Mouse (Mus musculus): ENCODE measurements at regions not wholly inside any gene's neighbourhood (a gene's known extent, or its start where the extent isn't known, plus 50 kb on each side); places are given as distances from the start of the nearest gene placed in this dataset.
"Not testable (repeated sequence)": the region's sequence is repeated elsewhere in the genome, so short reads cannot be mapped to it uniquely, and the experiment has no call there.

GRCm38 (mm10) chr13:89375526-89376474 lies 163.8 kb upstream of the Hapln1 start:
- no peak overlapping the region for H3K27ac ChIP-seq (ENCODE audit: insufficient read depth, low read depth, low read length, poor library complexity, severe bottlenecking)
- no peaks in the 10 kb centered on the region for H3K36me3 ChIP-seq (ENCODE audit: control insufficient read depth, insufficient read depth, low read length, poor library complexity, severe bottlenecking)
- no peaks in the 10 kb centered on the region for H3K4me1 ChIP-seq (ENCODE audit: control insufficient read depth in 2 of 2, insufficient read depth in 2 of 2, low read length in 2 of 2, poor library complexity in 1 of 2)
- H3K9ac ChIP-seq (ENCODE audit: insufficient read depth, low read depth, low read length, poor library complexity, severe bottlenecking), result no peak overlapping the region
- no peak overlapping the region for H3K4me3 ChIP-seq (ENCODE audit: insufficient read depth in 1 of 2, low read depth in 1 of 2, low read length in 2 of 2, poor library complexity in 1 of 2, severe bottlenecking in 1 of 2)
- H3K9me3 ChIP-seq (ENCODE audit: control insufficient read depth, insufficient read depth, low read depth, low read length), result no peaks in the 10 kb centered on the region
- DNase-seq (ENCODE audit: low read depth, low spot score), result no peak
- TF ChIP-seq ZC3H11A (IDR thresholded peaks at IDR 0.05; ENCODE audit: borderline replicate concordance, low read depth, low read length) (no peak), MAFK (IDR thresholded peaks at IDR 0.05; ENCODE audit: insufficient read depth, low read depth, low read length) (no peak), HCFC1 (IDR thresholded peaks at IDR 0.05; ENCODE audit: borderline replicate concordance, insufficient read depth, low read length) (no peak), ZNF384 (IDR thresholded peaks at IDR 0.05; ENCODE audit: low read depth, low read length) (no peak), CHD2 (IDR thresholded peaks at IDR 0.05; ENCODE audit: low read depth, low read length) (no peak)
- in situ Hi-C loops (cut with MboI; ENCODE audit: low sequenced_read_pairs in 2 of 2, unreplicated experiment in 2 of 2), result no loop called here

- no peak for TF ChIP-seq CHD2 (IDR thresholded peaks at IDR 0.05; ENCODE audit: low read depth, low read length)
Measured at GRCm38 (mm10) chr13:89378365-89378764, 161.2 kb upstream of the Hapln1 start.

GRCm38 (mm10) chr13:89383619-89384190 lies 155.9 kb upstream of the Hapln1 start:
- DNase-seq (ENCODE audit: low read depth, low spot score); in situ Hi-C loops (cut with MboI; ENCODE audit: low sequenced_read_pairs in 2 of 2, unreplicated experiment in 2 of 2); H3K4me3 ChIP-seq (ENCODE audit: insufficient read depth in 1 of 2, low read depth in 1 of 2, low read length in 2 of 2, poor library complexity in 1 of 2, severe bottlenecking in 1 of 2); H3K9me3 ChIP-seq (ENCODE audit: control insufficient read depth, insufficient read depth, low read depth, low read length); H3K9ac ChIP-seq (ENCODE audit: insufficient read depth, low read depth, low read length, poor library complexity, severe bottlenecking); H3K36me3 ChIP-seq (ENCODE audit: control insufficient read depth, insufficient read depth, low read length, poor library complexity, severe bottlenecking); H3K4me1 ChIP-seq (ENCODE audit: control insufficient read depth in 2 of 2, insufficient read depth in 2 of 2, low read length in 2 of 2, poor library complexity in 1 of 2); H3K27ac ChIP-seq (ENCODE audit: insufficient read depth, low read depth, low read length, poor library complexity, severe bottlenecking): not testable (repeated sequence)

More at GRCm38 (mm10) chr13:89378365-89378764, 161.2 kb upstream of the Hapln1 start:
- Histone ChIP-seq H3K9ac (ENCODE audit: insufficient read depth, low read depth, low read length, poor library complexity, severe bottlenecking) (no peak overlapping the region), H3K4me3 (ENCODE audit: insufficient read depth in 1 of 2, low read depth in 1 of 2, low read length in 2 of 2, poor library complexity in 1 of 2, severe bottlenecking in 1 of 2) (no peak overlapping the region), H3K4me1 (ENCODE audit: control insufficient read depth in 2 of 2, insufficient read depth in 2 of 2, low read length in 2 of 2, poor library complexity in 1 of 2) (no peaks in the 10 kb centered on the region), H3K9me3 (ENCODE audit: control insufficient read depth, insufficient read depth, low read depth, low read length) (no peaks in the 10 kb centered on the region), H3K27ac (ENCODE audit: insufficient read depth, low read depth, low read length, poor library complexity, severe bottlenecking) (no peak overlapping the region), H3K36me3 (ENCODE audit: control insufficient read depth, insufficient read depth, low read length, poor library complexity, severe bottlenecking) (no peaks in the 10 kb centered on the region)
- in situ Hi-C loops (cut with MboI; ENCODE audit: low sequenced_read_pairs in 2 of 2, unreplicated experiment in 2 of 2), result no loop called here
- DNase-seq (ENCODE audit: low read depth, low spot score), result no peak

- no peaks in the 10 kb centered on the region for H3K4me1 ChIP-seq (ENCODE audit: control insufficient read depth in 2 of 2, insufficient read depth in 2 of 2, low read length in 2 of 2, poor library complexity in 1 of 2)
- no peak for TF ChIP-seq CHD2 (IDR thresholded peaks at IDR 0.05; ENCODE audit: low read depth, low read length)
- TF ChIP-seq ZNF384 (IDR thresholded peaks at IDR 0.05; ENCODE audit: low read depth, low read length), result no peak
- TF ChIP-seq HCFC1 (IDR thresholded peaks at IDR 0.05; ENCODE audit: borderline replicate concordance, insufficient read depth, low read length), result no peak
- no peak for TF ChIP-seq MAFK (IDR thresholded peaks at IDR 0.05; ENCODE audit: insufficient read depth, low read depth, low read length)
- TF ChIP-seq ZC3H11A (IDR thresholded peaks at IDR 0.05; ENCODE audit: borderline replicate concordance, low read depth, low read length), result no peak
- no peak overlapping the region for H3K4me3 ChIP-seq (ENCODE audit: insufficient read depth in 1 of 2, low read depth in 1 of 2, low read length in 2 of 2, poor library complexity in 1 of 2, severe bottlenecking in 1 of 2)
- no peak for DNase-seq (ENCODE audit: low read depth, low spot score)
- H3K27ac ChIP-seq (ENCODE audit: insufficient read depth, low read depth, low read length, poor library complexity, severe bottlenecking), result no peak overlapping the region
- no peak overlapping the region for H3K9ac ChIP-seq (ENCODE audit: insufficient read depth, low read depth, low read length, poor library complexity, severe bottlenecking)
- no peaks in the 10 kb centered on the region for H3K9me3 ChIP-seq (ENCODE audit: control insufficient read depth, insufficient read depth, low read depth, low read length)
- no peaks in the 10 kb centered on the region for H3K36me3 ChIP-seq (ENCODE audit: control insufficient read depth, insufficient read depth, low read length, poor library complexity, severe bottlenecking)
- in situ Hi-C loops (cut with MboI; ENCODE audit: low sequenced_read_pairs in 2 of 2, unreplicated experiment in 2 of 2), result no loop called here
Measured at GRCm38 (mm10) chr13:89384598-89385145, 154.9 kb upstream of the Hapln1 start.

Measured in ES-E14 (cell line).